Mouse (Mus musculus) CH12.LX (cell line): Measurements from ENCODE around the gene Mfap3l.

ENCODE experiments used
- CHD1 ChIP-seq: IDR thresholded peaks from 2 replicates; pipeline ENCODE4 v1.6.1; 2012; ENCODE audit warnings: low read depth, low read length, improper control_type of control experiment, inconsistent platforms
- CTCF ChIP-seq, 2 experiments: IDR thresholded peaks in 1 of 2; conservative IDR thresholded peaks in 1 of 2; 2 replicates each; pipeline ENCODE4 v1.5.1; 2011 to 2012; ENCODE audit warnings: low read depth in 2 of 2, low read length in 2 of 2, improper control_type of control experiment in 1 of 2, inconsistent platforms in 1 of 2, mild to moderate bottlenecking in 1 of 2, moderate library complexity in 1 of 2
- GABPA ChIP-seq: IDR thresholded peaks from 2 replicates; pipeline ENCODE4 v1.6.1; 2012; ENCODE audit warnings: low read depth, low read length, improper control_type of control experiment, inconsistent platforms; ENCODE audit not compliant: insufficient replicate concordance
- KAT2A ChIP-seq: IDR thresholded peaks from 2 replicates; pipeline ENCODE4 v1.6.1; 2012; ENCODE audit warnings: low read length, improper control_type of control experiment, inconsistent platforms; ENCODE audit not compliant: insufficient replicate concordance
- POLR2A ChIP-seq: IDR thresholded peaks from 2 replicates; pipeline ENCODE4 v1.6.1; 2011; ENCODE audit warnings: low read depth, mild to moderate bottlenecking, improper control_type of control experiment, low read length
- ZMIZ1 ChIP-seq: IDR thresholded peaks from 2 replicates; pipeline ENCODE4 v1.6.1; 2012; ENCODE audit warnings: low read depth, mild to moderate bottlenecking, inconsistent platforms, low read length, improper control_type of control experiment

DNA sequence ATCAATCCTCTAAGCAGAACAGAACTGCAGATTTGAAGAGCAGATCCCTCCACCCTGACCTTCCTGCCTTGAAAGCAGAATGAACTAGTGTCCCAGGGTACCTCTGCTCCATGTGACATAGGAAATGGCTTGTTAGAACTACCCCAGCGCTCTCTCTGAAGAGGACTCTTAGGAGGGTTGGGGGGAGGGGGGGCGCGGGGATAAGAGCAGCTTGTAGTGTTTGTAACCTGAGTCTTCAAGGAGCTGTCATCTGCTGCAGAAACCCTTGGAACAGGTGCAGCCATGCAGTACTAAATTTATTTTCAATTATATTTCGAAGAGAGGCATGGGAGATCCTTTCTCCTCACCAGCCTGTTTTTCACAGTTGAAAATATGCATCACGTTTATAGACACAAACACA lies 30.9 kb downstream of the Mfap3l start:
- TF ChIP-seq CTCF (conservative IDR thresholded peaks at IDR 0.05 in 1 of 2, IDR thresholded peaks at IDR 0.05 in 1 of 2; ENCODE audit: low read depth in 2 of 2, low read length in 2 of 2), result no peak
- TF ChIP-seq CHD1, result no peak
- no peak for TF ChIP-seq ZMIZ1
- TF ChIP-seq KAT2A, result no peak
- TF ChIP-seq POLR2A, result no peak
- no peak for TF ChIP-seq GABPA
